Mouse (Mus musculus) cerebral cortex, adult 2 months (tissue): ENCODE results near the gene Pip4k2b.

ENCODE experiments used
- whole genome bisulfite sequencing: fragments of 180-500 bp; shearing (Covaris S2); methylation state at CpG from one replicate; pipeline ENCODE4 v1.1.7; 2018; 5-methylcytosine and 5-hydroxymethylcytosine counted together

Pip4k2b gene

GRCm38 (mm10) chr11:97748496-97748895 is 4.0 kb upstream of the Pip4k2b start:
- WGBS = 82% methylated on average over 5 of the region's 5 CpGs

- WGBS = 81% methylated on average over 8 of the region's 8 CpGs
Measured at GRCm38 (mm10) chr11:97747773-97748172, 3.3 kb upstream of the Pip4k2b start.

DNA sequence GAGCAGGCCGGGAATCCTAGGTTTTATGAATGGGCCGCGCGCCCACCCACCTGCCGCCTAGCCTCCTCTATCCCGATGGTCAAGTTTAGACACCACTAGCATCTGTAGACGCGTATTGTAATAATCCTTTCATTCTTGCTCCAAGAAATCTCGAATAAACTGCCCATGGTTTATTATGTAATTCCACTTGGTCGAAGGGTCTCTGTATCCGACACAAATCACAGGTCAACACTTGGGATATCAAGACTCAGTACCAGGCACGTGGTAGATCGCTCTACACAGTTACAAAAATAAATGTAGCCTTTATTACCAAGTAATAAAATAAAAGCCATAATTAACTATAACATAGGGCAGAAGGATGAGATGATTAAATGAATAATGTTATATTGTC is 822 bp upstream of the Pip4k2b start:
- WGBS = 5% methylated on average over 13 of the region's 13 CpGs

- under 1% methylated on average over 57 of the region's 57 CpGs for WGBS
Measured at GRCm38 (mm10) chr11:97744718-97745330, 320 bp upstream of the Pip4k2b start.

- WGBS = 6% methylated on average over 9 of the region's 9 CpGs
Measured at GRCm38 (mm10) chr11:97743423-97743822, 1.1 kb downstream of the Pip4k2b start.

- WGBS = 70% methylated on average over 9 of the region's 9 CpGs
Measured at GRCm38 (mm10) chr11:97742591-97742990, 1.9 kb downstream of the Pip4k2b start.

DNA sequence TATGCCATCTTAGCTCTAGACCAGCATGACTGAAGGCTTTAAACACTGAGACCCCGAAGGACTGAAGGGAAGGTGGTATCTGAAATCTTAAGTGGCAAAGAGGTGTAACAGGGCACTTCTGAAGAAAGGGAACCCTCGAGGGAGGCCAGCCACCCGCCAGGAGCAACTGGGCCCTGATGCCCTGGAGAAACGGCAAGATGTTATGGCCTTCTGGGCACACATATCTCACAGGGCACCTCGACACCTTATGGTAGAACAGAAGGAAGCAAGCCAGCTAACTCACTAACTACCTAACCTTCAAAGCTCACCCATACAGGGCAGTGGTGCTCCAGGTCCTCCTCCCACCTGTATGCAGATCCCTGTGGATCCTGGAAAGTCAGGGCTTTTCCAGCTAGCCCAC is 2.3 kb downstream of the Pip4k2b start:
- 89% methylated on average over 5 of the region's 5 CpGs for WGBS

- 19% methylated on average over 7 of the region's 7 CpGs for WGBS
Measured at GRCm38 (mm10) chr11:97740190-97740589, 4.3 kb downstream of the Pip4k2b start.

DNA sequence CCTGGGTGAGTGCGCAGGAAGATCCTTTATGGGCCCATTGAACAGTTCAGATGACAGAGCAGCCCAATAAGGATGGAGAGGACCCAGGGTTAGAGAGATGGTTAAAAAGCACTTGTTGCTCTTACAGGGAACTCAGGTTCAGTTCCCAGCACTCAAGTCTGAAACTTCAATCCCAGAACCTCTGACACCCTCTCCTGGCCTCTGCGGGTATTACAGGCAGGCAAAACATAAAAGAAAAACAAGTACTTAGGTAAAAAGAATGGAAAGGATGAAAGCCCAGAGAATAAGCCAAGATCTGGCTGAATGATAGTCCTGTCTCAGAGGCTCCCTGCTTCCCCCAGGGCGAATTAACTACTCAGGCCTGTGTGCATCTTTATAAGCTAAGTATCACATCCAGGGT is 5.3 kb downstream of the Pip4k2b start:
- WGBS = 90% methylated on average over 3 of the region's 3 CpGs

DNA sequence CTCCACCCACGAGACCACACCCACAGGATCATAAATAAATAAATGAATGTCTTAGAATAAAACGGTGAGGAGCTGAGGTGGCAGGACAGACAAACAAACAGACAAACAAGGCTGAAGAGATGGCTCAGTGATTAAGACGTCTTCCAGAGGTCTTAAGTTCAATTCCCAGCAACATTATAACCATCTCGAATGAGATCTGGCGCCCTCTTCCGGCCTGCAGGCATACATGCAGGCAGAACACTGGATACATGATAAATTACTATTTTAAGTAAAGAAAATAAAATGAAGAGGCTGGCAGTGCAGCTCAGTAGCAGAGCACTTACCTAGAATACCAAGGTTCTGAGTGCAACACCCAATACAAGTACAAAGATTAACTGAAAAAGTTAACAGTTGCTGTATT is 5.8 kb downstream of the Pip4k2b start:
- WGBS = 68% methylated on average over 6 of the region's 6 CpGs

DNA sequence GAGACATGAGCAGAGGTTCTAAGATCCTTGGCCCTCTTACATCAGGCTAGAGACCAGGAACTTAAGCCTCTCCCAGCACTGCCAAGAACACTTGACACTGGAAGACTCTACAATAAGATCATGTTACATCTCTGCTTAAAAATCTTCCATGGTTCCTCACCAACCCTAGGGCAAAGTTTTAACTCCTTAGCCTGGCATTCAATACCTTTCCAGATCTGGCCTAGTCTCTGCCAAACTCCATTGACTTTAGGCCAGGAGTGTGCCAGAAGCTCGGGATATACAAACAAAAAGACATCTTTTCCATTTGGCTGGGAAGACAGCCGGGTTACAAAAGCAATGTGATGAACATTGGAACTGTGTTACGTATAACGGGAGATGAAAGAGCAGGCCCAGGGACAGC is 6.9 kb downstream of the Pip4k2b start:
- 44% methylated on average over 4 of the region's 4 CpGs for WGBS

DNA sequence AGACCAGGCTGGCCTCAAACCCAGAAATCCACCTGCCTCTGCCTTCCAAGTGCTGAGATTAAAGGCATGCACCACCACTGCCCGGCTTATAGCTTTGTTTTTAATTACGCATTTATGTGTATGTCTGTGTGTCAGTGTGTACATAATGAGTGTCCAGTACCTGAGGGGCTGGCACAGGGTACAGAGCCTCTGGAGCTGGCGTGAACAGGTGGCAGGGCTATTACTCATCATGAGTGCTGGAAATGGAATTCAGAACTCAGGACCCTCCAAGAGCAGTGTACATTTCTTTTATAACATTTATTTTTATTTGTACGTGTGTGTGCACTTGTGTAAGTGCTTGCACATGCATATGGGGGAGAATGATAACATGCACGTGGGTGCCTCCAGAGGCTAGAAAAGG is 7.9 kb downstream of the Pip4k2b start:
- WGBS = 78% methylated on average over 5 of the region's 5 CpGs

- 75% methylated on average over 5 of the region's 5 CpGs for WGBS
Measured at GRCm38 (mm10) chr11:97734810-97735209, 9.7 kb downstream of the Pip4k2b start.

DNA sequence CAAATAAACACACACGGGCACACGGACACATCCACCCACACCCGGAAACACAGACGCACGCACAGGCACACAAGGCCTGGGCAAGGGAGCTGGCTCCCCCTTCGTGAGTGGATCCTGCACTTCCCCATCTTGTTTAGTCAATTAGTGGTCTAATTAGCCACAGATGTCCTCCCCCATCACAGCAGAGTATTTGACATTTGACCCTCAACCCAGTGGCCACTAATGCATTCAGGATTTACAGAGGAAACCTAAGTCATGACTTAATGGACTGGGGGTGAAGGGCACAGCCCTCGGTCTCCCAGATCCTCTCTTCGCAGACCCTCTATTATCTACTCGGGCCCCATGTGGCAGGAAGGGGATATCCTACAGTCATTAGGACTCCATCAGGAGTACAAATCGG is 10.8 kb downstream of the Pip4k2b start:
- 35% methylated on average over 10 of the region's 10 CpGs for WGBS

GRCm38 (mm10) chr11:97728730-97729129 is 15.8 kb downstream of the Pip4k2b start:
- WGBS = 78% methylated on average over 7 of the region's 7 CpGs

GRCm38 (mm10) chr11:97728311-97728710 is 16.2 kb downstream of the Pip4k2b start:
- 75% methylated on average over 7 of the region's 7 CpGs for WGBS

DNA sequence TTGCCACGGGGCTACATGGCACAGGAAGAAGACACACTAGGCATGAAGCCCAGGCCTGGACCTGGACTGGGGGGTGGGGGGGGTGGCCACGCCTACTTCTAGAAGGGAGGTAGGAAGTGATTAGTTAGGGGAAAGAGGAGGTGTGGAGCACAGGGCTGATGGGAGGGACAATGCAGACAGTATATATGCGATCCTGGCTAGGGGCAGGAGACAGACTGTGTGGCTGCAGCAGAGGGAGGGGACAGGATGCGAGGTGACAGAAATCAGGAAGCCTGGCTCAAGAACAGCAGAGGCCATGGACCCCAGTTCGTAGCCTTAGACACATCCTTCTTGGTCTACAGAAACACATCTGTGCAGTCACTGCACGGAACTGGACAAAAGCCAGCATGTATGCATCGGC is 20.8 kb downstream of the Pip4k2b start:
- WGBS = 71% methylated on average over 7 of the region's 7 CpGs

GRCm38 (mm10) chr11:97721338-97721737 is 23.2 kb downstream of the Pip4k2b start:
- WGBS = 92% methylated on average over 4 of the region's 4 CpGs

- WGBS = 84% methylated on average over 4 of the region's 4 CpGs
Measured at GRCm38 (mm10) chr11:97719041-97719440, 25.5 kb downstream of the Pip4k2b start.

GRCm38 (mm10) chr11:97718281-97718860 is 26.1 kb downstream of the Pip4k2b start:
- 74% methylated on average over 15 of the region's 15 CpGs for WGBS

DNA sequence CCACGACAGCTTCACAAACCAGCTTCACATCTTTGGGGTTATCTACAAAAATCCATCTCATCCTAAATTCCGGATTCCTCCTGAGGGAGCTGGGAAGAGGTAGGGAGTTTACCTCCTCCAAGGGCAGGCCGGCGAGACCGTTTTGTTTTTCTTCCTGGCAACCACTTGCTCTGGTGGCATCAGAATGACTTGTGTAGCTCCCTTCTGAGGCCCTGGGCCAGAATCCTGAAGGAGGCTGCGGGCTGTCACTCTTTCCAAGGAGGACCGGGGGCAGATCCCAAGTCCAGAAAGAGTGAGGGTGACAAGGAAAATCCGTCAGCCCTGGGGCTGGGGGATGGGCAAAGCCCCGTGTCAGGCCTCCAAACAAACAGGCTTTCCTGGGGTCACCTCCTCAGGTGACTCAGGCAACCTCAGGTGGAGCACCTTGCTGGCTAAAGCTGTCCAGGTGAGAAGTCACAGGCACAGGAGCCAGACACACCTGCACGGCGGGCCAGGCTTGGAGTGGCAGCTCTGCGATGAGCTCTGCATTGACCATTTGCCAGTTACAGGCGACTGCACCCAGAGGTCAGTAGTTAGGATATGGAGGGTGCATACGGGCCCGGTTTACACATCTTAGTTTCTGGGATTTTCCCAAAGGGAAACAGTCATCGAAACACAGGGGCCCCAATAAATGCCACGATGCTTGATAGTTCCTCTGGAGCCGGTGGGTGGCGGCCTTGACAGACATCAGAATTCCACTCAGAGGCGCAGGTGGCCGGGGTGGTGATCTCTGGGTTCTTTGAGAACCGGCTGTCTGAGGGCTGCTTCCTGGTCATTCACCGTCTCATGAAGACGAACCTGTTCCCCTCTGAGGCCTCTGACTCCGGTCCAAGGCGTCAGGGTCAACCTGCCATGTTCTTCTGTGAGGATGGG is 26.9 kb downstream of the Pip4k2b start:
- WGBS = 86% methylated on average over 26 of the region's 26 CpGs

- 75% methylated on average over 8 of the region's 8 CpGs for WGBS
Measured at GRCm38 (mm10) chr11:97716021-97716420, 28.5 kb downstream of the Pip4k2b start.
